Mouse (Mus musculus) midbrain, embryonic 13.5 days (tissue): ENCODE results near the gene Ccdc183. TPM values are rescaled to one million over a fixed set of nuclear protein-coding genes. Genes with fewer than 3 reads are reported as not detected.
A peak's percentile ranks its signal among the peaks of the same experiment; 100 is the strongest.

Experiments used
- ATAC-seq: fragments of 200-750 bp; cut with Nextera tagmentation; 2 replicates; pipeline ENCODE4 v1.8.0; 2017; ENCODE audit warnings: mild to moderate bottlenecking, moderate TSS enrichment, moderate library complexity
- H3K27ac ChIP-seq: fragments of 300-500 bp; sonication (generic); 2 replicates; pipeline ENCODE4 v1.5.1; 2015; ENCODE audit warnings: inconsistent platforms, mild to moderate bottlenecking, moderate library complexity
- H3K27me3 ChIP-seq: fragments of 300-500 bp; sonication (generic); 2 replicates; pipeline ENCODE4 v1.6.1; 2015; ENCODE audit warnings: mild to moderate bottlenecking, inconsistent platforms
- H3K36me3 ChIP-seq: fragments of 300-500 bp; sonication (generic); 2 replicates; pipeline ENCODE4 v1.6.1; 2015; ENCODE audit warnings: mild to moderate bottlenecking, inconsistent platforms
- H3K4me1 ChIP-seq: fragments of 300-500 bp; sonication (generic); replicated peaks from 2 replicates; pipeline ENCODE4 v1.6.1; 2015; ENCODE audit warnings: inconsistent platforms
- H3K4me2 ChIP-seq: fragments of 300-500 bp; sonication (generic); replicated peaks from 2 replicates; pipeline ENCODE4 v1.6.1; 2015; ENCODE audit warnings: moderate library complexity, mild to moderate bottlenecking, inconsistent platforms
- H3K4me3 ChIP-seq: fragments of 300-500 bp; sonication (generic); replicated peaks from 2 replicates; pipeline ENCODE4 v1.5.1; 2015; ENCODE audit warnings: mild to moderate bottlenecking, inconsistent platforms
- H3K9ac ChIP-seq: fragments of 300-500 bp; sonication (generic); replicated peaks from 2 replicates; pipeline ENCODE4 v1.6.1; 2015; ENCODE audit warnings: mild to moderate bottlenecking, inconsistent platforms
- H3K9me3 ChIP-seq: fragments of 300-500 bp; sonication (generic); 2 replicates; pipeline ENCODE4 v1.6.1; 2016; ENCODE audit warnings: mild to moderate bottlenecking, inconsistent platforms
- WGBS: fragments of 180-500 bp; shearing (Covaris S2); methylation state at CpG from one replicate; pipeline ENCODE4 v1.1.7; 2015; 5-methylcytosine and 5-hydroxymethylcytosine counted together
- polyA plus RNA-seq: library from polyadenylated mRNA; unstranded; fragments of >200 nt; fragmentation: Nextera tagmentation; extraction: Ambion mirVana; gene quantifications from 2 replicates; pipeline ENCODE4 v1.2.1, GENCODE M21; 2015

The Ccdc183 gene
- polyA plus RNA-seq, 1 experiment from 2014 or later: 0.47 TPM

DNA sequence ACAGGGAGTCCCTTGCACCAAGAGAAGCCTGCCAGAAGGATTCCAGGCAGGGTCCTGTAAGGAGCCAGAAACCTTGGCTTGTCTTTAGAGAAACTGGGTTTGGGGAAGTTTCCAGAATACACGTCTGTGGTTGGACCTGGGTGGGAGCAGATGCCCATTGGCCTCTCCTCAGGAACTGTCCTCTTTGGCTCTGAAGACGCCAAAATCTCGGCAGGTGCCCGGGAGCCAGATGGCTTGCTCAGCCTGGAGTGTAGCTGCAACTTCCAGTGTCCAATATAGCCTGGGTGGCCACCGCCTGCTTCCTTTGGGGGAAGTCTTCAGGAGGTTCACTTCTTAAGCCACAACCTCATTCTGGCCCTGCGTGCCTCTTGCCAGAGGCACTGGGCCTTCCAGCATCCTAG is 35.6 kb downstream of the Ccdc183 start:
- peaks cover 62% of the 10 kb centered on the region for H3K4me1 ChIP-seq
- H3K9me3 ChIP-seq: no peaks in the 10 kb centered on the region
- H3K4me2 ChIP-seq: peak overlapping the region; percentile 75; the same call in 1 of the 2 replicates
- peaks cover 43% of the 10 kb centered on the region for H3K27me3 ChIP-seq
- H3K9ac ChIP-seq: no peak overlapping the region
- 35% methylated on average over 6 of the region's 6 CpGs for WGBS
- H3K27ac ChIP-seq: no peak overlapping the region
- peak; percentile 3; the same call in 1 of the 2 replicates for ATAC-seq
- H3K36me3 ChIP-seq: peaks cover 40% of the 10 kb centered on the region
- H3K4me3 ChIP-seq: no peak overlapping the region

DNA sequence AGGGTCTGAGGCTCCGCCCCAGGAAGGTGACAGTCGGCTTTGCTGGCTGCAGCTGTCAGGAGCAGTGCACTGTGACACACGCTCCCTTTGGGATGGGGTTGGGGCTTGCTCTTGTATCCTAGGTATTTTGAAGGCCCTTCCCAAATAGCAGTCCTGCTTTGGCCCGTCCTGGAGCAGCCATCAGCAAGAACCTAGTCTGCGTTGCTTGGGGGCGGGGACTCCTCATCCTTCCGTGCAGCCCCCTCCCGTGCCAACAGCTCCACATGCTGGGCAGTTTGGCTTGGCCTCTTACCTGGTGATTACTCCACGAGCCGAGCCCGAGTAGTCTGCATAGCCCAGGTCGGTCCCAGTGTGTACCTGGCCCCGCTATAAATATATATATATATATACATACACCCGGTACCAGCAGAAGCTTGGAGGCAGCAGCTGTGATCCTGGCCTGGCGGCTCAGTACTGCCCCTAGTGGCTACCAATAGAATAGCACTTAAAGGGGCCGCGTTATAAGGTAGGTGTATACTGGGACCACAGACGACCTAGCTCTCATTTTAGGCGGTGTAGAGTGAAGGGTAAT is 36.1 kb downstream of the Ccdc183 start, which contains the start of gene Ajm1:
Gene Ajm1 (minus strand): TSS at position 464 of the 571 bp plus-strand sequence.
- peak; percentile 68 for ATAC-seq
- peak within 1 kb of the TSS; percentile 75 for H3K4me2 ChIP-seq
- 6% methylated on average over 19 of the region's 19 CpGs for WGBS
- peak within 1 kb of the TSS; percentile 53 for H3K4me3 ChIP-seq
- H3K9ac ChIP-seq: peak within 1 kb of the TSS; percentile 69
- no peak within 1 kb of the TSS for H3K27ac ChIP-seq
- H3K27me3 ChIP-seq: peaks cover 48% of the 10 kb centered on the region
- H3K36me3 ChIP-seq: peaks cover 35% of the 10 kb centered on the region
- H3K9me3 ChIP-seq: no peaks in the 10 kb centered on the region
- peaks cover 66% of the 10 kb centered on the region for H3K4me1 ChIP-seq

DNA sequence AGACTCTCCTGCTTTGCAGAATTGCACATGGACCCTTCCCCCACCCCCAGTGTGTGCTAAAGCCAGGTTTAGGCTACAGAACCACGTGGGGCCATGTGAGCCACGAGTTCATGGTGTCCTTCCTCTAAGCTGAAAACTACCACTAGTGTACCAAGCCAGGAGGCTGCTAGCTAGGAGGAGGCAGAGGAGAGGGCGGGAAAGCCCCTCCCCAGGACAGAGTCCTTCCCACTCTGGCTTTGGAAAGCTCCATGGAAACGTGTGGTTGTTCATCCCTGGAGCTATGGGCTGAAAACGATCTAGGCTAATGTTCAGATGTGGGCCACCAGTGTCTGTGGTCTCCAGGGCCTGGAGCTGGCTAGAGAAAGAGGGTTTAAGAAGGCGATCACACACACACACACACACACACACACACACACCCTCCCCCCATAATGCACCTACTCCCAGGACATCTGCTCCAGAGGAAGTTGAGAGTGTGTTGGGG is 36.8 kb downstream of the Ccdc183 start:
- H3K4me3 ChIP-seq: peak overlapping the region; percentile 53
- peak overlapping the region; percentile 75 for H3K4me2 ChIP-seq
- peaks cover 56% of the 10 kb centered on the region for H3K27me3 ChIP-seq
- H3K4me1 ChIP-seq: peaks cover 69% of the 10 kb centered on the region
- no peak overlapping the region for H3K27ac ChIP-seq
- H3K9me3 ChIP-seq: no peaks in the 10 kb centered on the region
- H3K36me3 ChIP-seq: peaks cover 28% of the 10 kb centered on the region
- 52% methylated on average over 6 of the region's 6 CpGs for WGBS
- ATAC-seq: no peak
- H3K9ac ChIP-seq: no peak overlapping the region; the same call in 1 of the 2 replicates

GRCm38 (mm10) chr2:25579737-25580460 is 37.6 kb downstream of the Ccdc183 start:
- no peaks in the 10 kb centered on the region for H3K9me3 ChIP-seq
- H3K4me3 ChIP-seq: peak overlapping the region; percentile 53
- peaks cover 73% of the 10 kb centered on the region for H3K4me1 ChIP-seq
- peak overlapping the region; percentile 75 for H3K4me2 ChIP-seq
- H3K9ac ChIP-seq: 0 out of 2 replicates have a peak overlapping the region, but pooled peaks have one; percentile 8
- no peak for ATAC-seq
- no peak overlapping the region for H3K27ac ChIP-seq
- H3K27me3 ChIP-seq: peaks cover 58% of the 10 kb centered on the region
- peaks cover 21% of the 10 kb centered on the region for H3K36me3 ChIP-seq
- 10% methylated on average over 27 of the region's 27 CpGs for WGBS

GRCm38 (mm10) chr2:25578796-25579736 is 38.4 kb downstream of the Ccdc183 start:
- 6% methylated on average over 77 of the region's 77 CpGs for WGBS
- H3K4me2 ChIP-seq: peak overlapping the region; percentile 24
- no peak for ATAC-seq
- H3K4me1 ChIP-seq: peaks cover 75% of the 10 kb centered on the region
- H3K36me3 ChIP-seq: peaks cover 13% of the 10 kb centered on the region
- no peaks in the 10 kb centered on the region for H3K9me3 ChIP-seq
- peak overlapping the region; percentile 16 for H3K4me3 ChIP-seq
- peaks cover 58% of the 10 kb centered on the region for H3K27me3 ChIP-seq
- no peak overlapping the region for H3K27ac ChIP-seq
- H3K9ac ChIP-seq: peak overlapping the region; percentile 8

DNA sequence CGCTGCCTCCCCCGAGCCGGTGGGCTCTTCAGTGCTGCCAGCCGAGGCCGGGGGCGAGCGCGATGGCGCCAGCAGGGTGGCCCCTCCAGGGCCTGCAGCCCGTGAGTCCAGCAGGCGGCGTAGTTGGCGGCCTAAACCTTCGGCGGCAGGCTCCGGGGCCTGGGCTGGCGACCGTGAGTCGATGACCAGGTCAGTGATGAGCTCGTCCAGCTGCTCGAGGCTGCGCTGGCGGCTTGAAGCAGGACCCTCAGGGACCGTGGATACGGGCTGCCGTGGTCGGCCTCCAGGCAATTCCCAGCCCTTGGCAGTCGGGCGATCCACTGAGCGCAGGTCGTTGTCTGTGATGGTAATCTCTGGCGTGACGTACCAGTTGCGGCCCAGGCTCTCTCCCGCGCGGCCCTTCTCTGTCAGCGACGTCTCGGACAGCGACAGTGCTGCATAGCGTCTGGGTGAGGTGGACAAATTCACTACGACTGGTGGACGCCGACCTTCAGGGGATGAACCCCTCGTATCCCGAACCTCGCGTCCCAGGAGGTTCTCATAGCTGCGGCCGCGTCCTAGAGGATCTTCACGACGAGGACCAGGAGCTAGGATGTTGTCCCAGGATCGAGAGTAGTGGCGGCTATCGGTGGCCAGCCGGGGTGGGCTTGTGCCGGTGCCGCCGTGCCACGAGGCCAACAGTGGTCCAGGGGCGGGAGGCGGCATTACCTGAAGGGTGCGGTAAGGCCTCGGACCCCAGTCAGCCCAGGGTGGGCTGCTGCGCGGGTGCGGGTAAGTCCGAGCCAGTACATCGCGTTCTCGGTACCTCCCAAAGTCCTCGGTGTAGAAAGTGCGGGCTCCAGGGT is 39.3 kb downstream of the Ccdc183 start:
- peak overlapping the region; percentile 46 for H3K4me2 ChIP-seq
- peaks cover 4% of the 10 kb centered on the region for H3K36me3 ChIP-seq
- H3K9me3 ChIP-seq: no peaks in the 10 kb centered on the region
- peaks cover 79% of the 10 kb centered on the region for H3K4me1 ChIP-seq
- ATAC-seq: no peak
- WGBS: 4% methylated on average over 75 of the region's 75 CpGs
- H3K27me3 ChIP-seq: peaks cover 58% of the 10 kb centered on the region
- H3K27ac ChIP-seq: no peak overlapping the region
- no peak overlapping the region for H3K9ac ChIP-seq
- peak overlapping the region; percentile 23 for H3K4me3 ChIP-seq

DNA sequence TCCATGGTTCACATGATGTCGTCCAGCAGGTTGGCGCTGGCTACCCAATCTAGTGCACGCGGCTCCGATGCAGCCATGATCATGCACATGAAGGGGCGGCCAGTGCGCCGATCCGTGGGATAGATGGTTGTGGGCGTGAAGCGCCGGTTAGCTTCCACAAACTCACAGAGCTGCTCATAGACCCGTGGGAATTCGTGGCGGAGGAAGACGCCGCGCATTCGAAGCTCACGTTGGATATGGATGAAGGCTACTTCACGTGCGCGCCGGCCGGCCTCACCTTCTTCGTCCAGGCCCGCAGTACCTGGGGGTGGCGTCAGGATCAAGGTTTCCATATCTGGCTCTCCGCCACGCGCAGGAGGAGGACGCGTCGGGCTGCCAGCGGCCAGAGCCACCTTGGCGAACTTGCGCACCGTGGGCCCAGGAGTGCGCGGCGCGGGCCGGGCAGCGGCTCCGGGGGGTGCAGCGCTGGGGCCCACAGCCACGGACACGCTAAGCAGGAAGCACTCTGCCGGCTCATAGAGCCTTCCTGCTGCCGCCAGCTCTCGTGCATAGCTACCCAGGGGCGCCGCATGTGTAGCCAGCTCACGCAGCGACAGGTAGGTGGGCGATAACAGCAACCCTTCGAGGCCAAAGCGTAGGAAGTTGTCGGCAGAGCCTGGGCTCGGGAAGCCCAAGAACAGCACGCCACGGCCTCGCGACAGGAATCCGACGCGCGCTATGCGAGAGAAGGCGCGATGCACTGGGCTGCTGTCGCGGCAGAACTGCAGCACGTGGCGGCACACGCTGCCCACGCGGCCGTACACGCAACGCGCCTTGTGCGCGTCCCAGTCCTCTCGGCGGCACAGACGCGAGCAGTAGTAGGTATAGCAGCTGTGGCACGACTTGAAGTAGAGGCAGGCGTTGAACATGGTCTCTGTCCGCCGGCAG is 40.2 kb downstream of the Ccdc183 start:
- Histone ChIP-seq H3K4me3 (peak overlapping the region; percentile 23), H3K9me3 (no peaks in the 10 kb centered on the region), H3K4me1 (peaks cover 74% of the 10 kb centered on the region), H3K9ac (no peak overlapping the region), H3K4me2 (peak overlapping the region; percentile 46), H3K27me3 (peaks cover 58% of the 10 kb centered on the region), H3K36me3 (no peaks in the 10 kb centered on the region), H3K27ac (no peak overlapping the region)
- ATAC-seq: no peak
- WGBS: 13% methylated on average over 92 of the region's 92 CpGs

- ATAC-seq: no peak
- peaks cover 58% of the 10 kb centered on the region for H3K27me3 ChIP-seq
- peaks cover 66% of the 10 kb centered on the region for H3K4me1 ChIP-seq
- H3K9me3 ChIP-seq: no peaks in the 10 kb centered on the region
- H3K4me3 ChIP-seq: peak overlapping the region; percentile 60
- H3K9ac ChIP-seq: no peak overlapping the region; the same call in 1 of the 2 replicates
- no peak overlapping the region for H3K27ac ChIP-seq
- H3K36me3 ChIP-seq: peaks cover 8% of the 10 kb centered on the region; the same call in 1 of the 2 replicates
- WGBS: 73% methylated on average over 16 of the region's 16 CpGs
- peak overlapping the region; percentile 97 for H3K4me2 ChIP-seq
These were observed 41.2 kb downstream of the Ccdc183 start for GRCm38 (mm10) chr2:25576028-25576850.

- Histone ChIP-seq H3K4me2 (peak overlapping the region; percentile 97), H3K4me1 (peaks cover 59% of the 10 kb centered on the region), H3K27ac (peak overlapping the region; percentile 90), H3K27me3 (peaks cover 51% of the 10 kb centered on the region), H3K9ac (peak overlapping the region; percentile 67), H3K9me3 (no peaks in the 10 kb centered on the region), H3K4me3 (peak overlapping the region; percentile 60), H3K36me3 (peaks cover 14% of the 10 kb centered on the region)
- peak; percentile 0; the same call in 1 of the 2 replicates for ATAC-seq
- WGBS: 14% methylated on average over 21 of the region's 21 CpGs
These were observed 41.9 kb downstream of the Ccdc183 start for GRCm38 (mm10) chr2:25575432-25576027.
